Mouse (Mus musculus) cerebellum, postnatal 25 days (tissue): ENCODE results near the gene Icam2.
"Not testable (repeated sequence)": the region's sequence is repeated elsewhere in the genome, so short reads cannot be mapped to it uniquely, and the experiment has no call there.

Source experiments
- DNase-seq, 2 experiments: peaks; one replicate each; pipeline ENCODE4 v3.0.0; 2021; ENCODE audit warnings: mixed read lengths in 2 of 2

Icam2 gene

DNA sequence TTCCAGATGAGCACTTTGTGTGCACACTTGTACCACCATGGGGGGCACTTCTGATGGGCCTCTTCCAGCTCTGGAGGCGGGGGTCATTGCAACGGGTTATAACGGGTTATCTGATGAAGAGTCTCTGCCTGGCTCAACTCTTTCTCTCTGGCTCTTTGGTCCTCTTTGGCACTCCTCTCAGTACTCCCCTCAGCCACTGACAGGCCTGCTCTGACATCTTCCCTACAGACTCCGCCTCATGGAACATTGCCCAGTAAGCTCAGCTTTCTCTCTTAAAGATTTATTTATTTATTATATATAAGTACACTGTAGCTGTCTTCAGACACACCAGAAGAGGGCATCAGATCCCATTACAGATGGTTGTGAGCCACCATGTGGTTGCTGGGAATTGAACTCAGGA is 48.6 kb downstream of the Icam2 start:
- DNase-seq: not testable (repeated sequence)

DNA sequence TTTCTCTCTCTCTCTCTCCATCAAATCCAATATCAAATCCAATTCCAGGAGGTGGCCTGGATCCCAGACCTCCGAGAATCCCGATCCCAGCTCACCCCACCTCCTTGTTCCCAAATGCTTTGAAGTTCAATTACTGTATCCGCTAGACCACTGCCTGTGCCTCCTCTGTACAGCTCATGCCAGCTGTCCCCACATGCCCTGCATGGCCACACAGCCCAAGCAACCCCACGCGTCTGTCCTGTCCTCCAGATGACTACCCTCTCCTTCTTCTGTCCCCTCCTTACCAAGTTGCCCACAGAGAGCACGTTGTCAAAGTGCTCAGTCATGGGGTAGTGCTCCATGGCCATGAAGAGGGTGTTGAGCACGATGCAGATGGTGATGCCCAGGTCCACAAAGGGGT is 49.0 kb downstream of the Icam2 start:
- DNase-seq: no peak

DNA sequence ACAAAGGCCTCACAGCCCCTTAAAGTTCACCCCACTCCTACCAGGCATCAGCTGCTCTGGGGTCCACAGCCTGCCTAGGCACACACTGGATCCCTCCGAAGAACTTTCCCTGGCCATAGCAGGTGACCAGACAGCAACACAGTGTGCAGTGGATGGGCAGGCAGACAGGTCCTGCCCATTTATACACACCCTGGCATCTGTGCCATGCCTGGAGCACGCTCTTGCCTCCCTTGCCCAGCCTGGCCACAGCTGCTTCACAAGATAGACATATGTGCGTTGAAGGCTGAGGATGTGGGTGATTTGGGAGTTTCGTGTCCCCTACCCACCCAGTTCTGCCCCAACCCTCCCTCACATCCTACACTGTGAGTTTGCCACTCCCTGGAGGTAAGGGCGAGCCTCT is 49.8 kb downstream of the Icam2 start:
- no peak for DNase-seq

DNA sequence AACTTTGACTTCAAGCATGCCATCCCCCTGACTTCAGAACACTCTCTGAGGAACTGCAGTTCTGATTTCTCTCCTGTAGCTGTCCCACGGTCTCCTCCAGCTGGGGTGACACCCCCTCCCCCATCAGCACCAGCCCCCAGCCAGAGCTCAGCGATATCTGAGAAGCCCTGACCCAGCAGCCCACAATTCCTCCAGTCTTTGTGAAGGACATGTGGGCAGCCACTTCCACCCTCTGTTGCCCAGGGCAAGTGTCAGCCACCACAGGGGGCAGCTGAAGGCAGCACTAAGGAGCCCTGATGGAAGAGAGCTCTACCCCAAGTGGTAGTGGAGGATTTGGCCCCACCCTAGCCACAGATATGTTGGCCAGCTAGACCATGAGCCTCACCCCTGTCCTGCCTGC is 53.8 kb downstream of the Icam2 start:
- DNase-seq: no peak

DNA sequence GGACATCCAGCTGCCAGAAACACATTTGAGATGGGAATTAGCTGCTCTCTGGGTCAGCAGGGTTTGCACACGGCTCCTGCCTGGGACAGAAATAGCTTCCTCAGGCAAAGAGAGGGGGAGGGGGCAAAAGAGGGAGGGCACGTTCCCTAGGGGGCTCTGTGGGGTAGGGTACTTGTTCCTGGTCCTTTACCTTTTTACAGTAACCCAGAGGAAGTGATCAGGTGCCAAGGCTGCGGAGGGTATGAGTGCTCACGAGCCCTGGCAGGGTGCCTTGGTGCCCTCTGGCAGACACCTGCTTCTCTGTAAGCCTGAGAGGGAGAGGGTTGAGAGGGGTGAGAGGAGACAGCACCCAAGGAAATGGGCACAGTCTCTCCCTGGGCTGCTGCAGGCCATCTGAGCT is 55.4 kb downstream of the Icam2 start:
- DNase-seq: peak; percentile 43 to 70

DNA sequence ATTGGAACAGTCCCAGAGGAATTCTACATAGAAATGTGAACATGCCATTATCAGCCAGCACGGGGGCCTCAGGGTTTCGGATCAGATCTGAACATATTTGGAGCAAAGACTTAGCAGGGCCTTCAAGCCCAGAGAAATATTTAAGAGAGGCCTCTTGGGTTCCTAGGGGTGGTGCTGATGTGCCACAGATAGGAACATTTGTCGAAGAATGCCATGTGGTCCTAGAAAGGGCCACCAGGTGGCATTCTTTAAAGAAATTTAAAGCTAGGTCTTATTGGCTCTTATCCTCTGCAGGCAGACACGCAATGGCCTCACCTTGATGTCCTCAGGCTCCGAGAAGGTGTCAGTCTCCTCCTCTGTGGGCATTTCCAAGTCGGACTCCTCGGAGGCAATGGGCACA is 58.2 kb downstream of the Icam2 start:
- DNase-seq: peak; percentile 41 to 56

DNA sequence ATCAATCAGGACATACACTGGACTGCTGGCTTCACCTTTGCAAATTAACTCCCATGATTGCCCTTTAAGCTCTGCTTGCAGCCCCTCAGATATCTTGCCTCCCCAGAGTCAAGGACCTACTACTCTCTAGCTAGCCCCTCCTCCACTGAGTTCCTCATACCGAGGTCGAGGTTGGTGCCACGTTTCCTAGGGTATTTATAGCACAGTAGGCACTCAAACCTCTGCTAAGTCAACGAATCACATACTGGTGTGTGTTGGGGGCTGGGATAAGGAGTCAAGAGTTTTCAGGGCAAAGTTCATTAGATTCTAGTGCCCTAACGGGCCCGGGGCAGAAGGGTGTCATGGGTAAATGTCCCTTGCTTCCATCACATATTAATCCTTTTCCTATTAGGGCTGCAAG is 58.7 kb downstream of the Icam2 start:
- DNase-seq: no peak

DNA sequence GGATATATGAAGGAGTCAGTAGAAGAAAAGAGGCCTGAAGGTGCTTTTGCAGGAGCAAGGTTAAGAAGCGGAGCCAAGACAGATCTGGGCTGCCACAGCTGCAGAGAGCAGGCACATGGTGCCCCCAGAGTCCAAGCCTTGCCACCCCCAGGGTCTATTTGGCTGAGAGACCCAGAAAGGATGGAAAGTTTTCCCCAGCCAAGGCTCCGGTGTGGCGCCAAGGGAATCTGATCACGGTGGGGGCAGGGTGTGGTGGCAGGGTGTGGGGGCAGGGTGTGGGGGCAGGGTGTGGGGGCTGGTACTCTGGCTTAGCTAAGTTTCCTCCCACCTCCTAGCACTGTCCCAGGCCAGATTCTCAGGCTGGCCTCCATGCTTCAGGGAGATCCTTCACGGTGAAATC is 59.4 kb downstream of the Icam2 start:
- DNase-seq: no peak
